Mouse (Mus musculus): ENCODE results near the gene Irgc1.

GRCm38 (mm10) chr7:24415261-24415660, 36.8 kb downstream of the Irgc1 start:
- TF ChIP-seq POLR2A (IDR thresholded peaks at IDR 0.05; ENCODE audit: borderline replicate concordance, extremely low read depth, insufficient read depth, insufficient read length, poor library complexity, severe bottlenecking) (no peak), CTCF (IDR thresholded peaks at IDR 0.05; ENCODE audit: borderline replicate concordance, extremely low read depth, insufficient read depth, insufficient read length) (no peak)

Measured in brain, embryonic 14.5 days (tissue).